Mouse (Mus musculus): ENCODE results near the gene Rnase1. TPM values are rescaled to one million over a fixed set of nuclear protein-coding genes. Genes with fewer than 3 reads are reported as not detected.
"Not testable (repeated sequence)": the region's sequence is repeated elsewhere in the genome, so short reads cannot be mapped to it uniquely, and the experiment has no call there.

Rnase1 gene
- polyA plus RNA-seq, 1 experiment from 2014 or later, result not detected

DNA sequence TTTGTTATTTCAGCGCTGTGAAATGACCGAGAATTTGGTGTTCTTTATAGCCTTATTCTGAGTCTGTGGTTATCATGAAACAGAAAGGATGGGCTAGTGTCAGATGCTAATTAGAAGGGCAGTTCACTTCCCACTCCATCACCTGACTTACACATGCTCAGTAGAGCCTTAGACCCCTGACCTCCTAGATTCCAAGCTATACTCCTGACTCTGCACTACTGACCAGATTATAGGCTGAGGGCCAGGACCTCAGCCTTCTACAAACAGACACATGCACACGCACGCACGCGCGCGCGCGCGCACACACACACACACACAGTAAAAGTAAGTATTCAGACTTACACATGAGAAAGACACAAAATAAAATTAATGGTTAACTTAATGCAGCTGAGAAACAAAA is 47.7 kb downstream of the Rnase1 start:
- H3K4me3 ChIP-seq, result no peak overlapping the region
- no peak for DNase-seq (ENCODE audit: low spot score)
- 93% methylated on average over 11 of the region's 11 CpGs for WGBS

DNA sequence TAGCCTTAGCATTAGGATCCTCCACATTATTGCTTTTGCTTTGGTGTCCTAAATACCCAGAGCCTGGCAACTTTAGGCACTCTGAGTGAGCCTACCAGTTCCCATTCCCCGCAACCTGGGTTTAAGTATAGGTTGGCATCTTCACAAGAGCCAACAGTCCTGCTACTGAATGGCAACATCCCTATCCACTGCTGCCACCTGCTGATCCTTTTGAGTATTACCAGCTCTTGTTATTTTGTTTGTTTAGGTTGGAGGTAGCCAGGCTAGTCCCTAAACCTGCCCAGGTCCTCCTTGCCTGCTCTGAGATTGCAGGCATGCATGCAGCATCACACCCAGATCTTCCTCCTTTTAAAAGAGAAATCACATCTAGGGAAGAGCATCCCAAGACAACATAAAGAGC is 48.3 kb downstream of the Rnase1 start:
- H3K27me3 ChIP-seq (ENCODE audit: insufficient read depth, poor library complexity, severe bottlenecking); H3K27ac ChIP-seq; H3K4me1 ChIP-seq (replicated peaks); H3K9me3 ChIP-seq; H3K36me3 ChIP-seq; H3K4me3 ChIP-seq: not testable (repeated sequence)
- WGBS, result 41% methylated on average over 1 of the region's 1 CpGs
- DNase-seq (ENCODE audit: low spot score), result peak; percentile 31

More for the DNA sequence above, 47.7 kb downstream of the Rnase1 start:
- Histone ChIP-seq H3K4me1 (replicated peaks) (no peaks in the 10 kb centered on the region), H3K27ac (no peak overlapping the region), H3K9me3 (no peaks in the 10 kb centered on the region), H3K27me3 (ENCODE audit: insufficient read depth, poor library complexity, severe bottlenecking) (no peaks in the 10 kb centered on the region), H3K36me3 (no peaks in the 10 kb centered on the region)

DNA sequence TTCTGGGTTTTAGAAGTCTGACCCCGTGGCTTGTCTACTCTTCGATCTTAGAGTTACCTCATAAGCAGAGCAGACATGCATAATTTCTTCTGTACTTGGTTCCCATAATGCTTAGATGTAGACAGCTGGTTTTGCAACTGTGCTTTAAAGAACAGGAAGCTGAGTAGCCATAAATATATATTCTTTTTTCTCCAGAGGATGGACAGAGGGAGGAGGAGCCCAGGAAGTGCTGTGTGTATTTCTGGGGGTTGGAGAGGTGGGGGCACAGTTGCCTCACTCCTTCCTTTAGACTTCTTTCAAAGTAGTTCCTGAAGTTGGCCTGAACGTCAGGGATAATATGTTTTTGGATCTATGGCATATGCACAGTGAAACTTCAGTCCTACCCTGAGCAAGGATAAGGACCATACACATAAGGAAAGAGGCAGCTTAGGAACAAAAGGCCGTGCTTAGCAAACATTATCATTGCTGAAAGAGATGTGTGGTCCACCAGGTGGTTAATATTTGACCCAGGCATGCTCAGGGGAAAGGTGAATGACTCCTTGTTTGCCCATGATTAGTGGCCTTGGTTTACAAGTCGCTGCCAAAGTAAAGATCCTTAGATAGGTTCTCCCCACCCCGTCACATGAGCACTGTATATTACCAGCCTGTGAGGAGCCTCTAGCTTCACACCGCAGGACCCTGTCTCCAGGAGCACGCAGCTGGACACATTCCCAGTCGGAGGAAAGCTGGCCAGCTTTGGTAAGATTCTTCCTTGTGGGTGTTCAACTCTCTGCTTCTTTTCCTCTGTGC is 50.7 kb downstream of the Rnase1 start:
- no peak for DNase-seq (ENCODE audit: low spot score)
- H3K9me3 ChIP-seq, result no peaks in the 10 kb centered on the region
- peaks cover 4% of the 10 kb centered on the region; the same call in 1 of the 2 replicates for H3K4me1 ChIP-seq (replicated peaks)
- no peak overlapping the region for H3K27ac ChIP-seq
- H3K27me3 ChIP-seq (ENCODE audit: insufficient read depth, poor library complexity, severe bottlenecking), result peaks cover 5% of the 10 kb centered on the region; the same call in 1 of the 2 replicates
- no peaks in the 10 kb centered on the region for H3K36me3 ChIP-seq
- 78% methylated on average over 9 of the region's 9 CpGs for WGBS
- H3K4me3 ChIP-seq, result no peak overlapping the region

Other genes with a start within 250 kb of the Rnase1 start
- 0.09 and 0.20 TPM in 2 replicates for gene Klhl33, start 249.3 kb downstream of the Rnase1 start, polyA plus RNA-seq (2016; fragmentation: Nextera tagmentation; extraction: Ambion mirVana)
- gene Osgep, start 221.9 kb downstream of the Rnase1 start, polyA plus RNA-seq (2016; fragmentation: Nextera tagmentation; extraction: Ambion mirVana), result 164 and 174 TPM in 2 replicates
- gene Apex1, start 221.8 kb downstream of the Rnase1 start, polyA plus RNA-seq (2016; fragmentation: Nextera tagmentation; extraction: Ambion mirVana), result 384 and 423 TPM in 2 replicates
- 59.0 and 63.9 TPM in 2 replicates for gene Pip4p1, start 215.9 kb downstream of the Rnase1 start, polyA plus RNA-seq (2016; fragmentation: Nextera tagmentation; extraction: Ambion mirVana)
- 72.3 and 83.2 TPM in 2 replicates for gene Pnp, start 215.7 kb downstream of the Rnase1 start, polyA plus RNA-seq (2016; fragmentation: Nextera tagmentation; extraction: Ambion mirVana)
- not detected in 2 replicates for gene Gm49342, start 202.3 kb downstream of the Rnase1 start, polyA plus RNA-seq (2016; fragmentation: Nextera tagmentation; extraction: Ambion mirVana)
- gene Pnp2, start 190.8 kb downstream of the Rnase1 start, polyA plus RNA-seq (2016; fragmentation: Nextera tagmentation; extraction: Ambion mirVana), result 0.54 and 0.86 TPM in 2 replicates
- gene Rnase10, start 139.0 kb downstream of the Rnase1 start, polyA plus RNA-seq (2016; fragmentation: Nextera tagmentation; extraction: Ambion mirVana), result 0.10 TPM in 1 of 2 replicates, not detected in the other
- gene Rnase9, start 104.9 kb downstream of the Rnase1 start, polyA plus RNA-seq (2016; fragmentation: Nextera tagmentation; extraction: Ambion mirVana), result not detected in 2 replicates
- gene Rnase11, start 96.6 kb downstream of the Rnase1 start, polyA plus RNA-seq (2016; fragmentation: Nextera tagmentation; extraction: Ambion mirVana), result not detected in 2 replicates
- not detected in 2 replicates for gene Rnase12, start 89.1 kb downstream of the Rnase1 start, polyA plus RNA-seq (2016; fragmentation: Nextera tagmentation; extraction: Ambion mirVana)
- gene Olfr750, start 72.3 kb downstream of the Rnase1 start, polyA plus RNA-seq (2016; fragmentation: Nextera tagmentation; extraction: Ambion mirVana), result 0.03 TPM in 1 of 2 replicates, not detected in the other
- gene Rnase4, start 55.7 kb downstream of the Rnase1 start, polyA plus RNA-seq (2016; fragmentation: Nextera tagmentation; extraction: Ambion mirVana), result 11.5 and 17.5 TPM in 2 replicates
- gene Ang, start 55.6 kb downstream of the Rnase1 start, polyA plus RNA-seq (2016; fragmentation: Nextera tagmentation; extraction: Ambion mirVana), result 3.3 and 4.5 TPM in 2 replicates
- 0.37 TPM in 1 of 2 replicates, not detected in the other for gene Eddm3b, start 32.4 kb downstream of the Rnase1 start, polyA plus RNA-seq (2016; fragmentation: Nextera tagmentation; extraction: Ambion mirVana)
- gene Rnase6, start 22.9 kb downstream of the Rnase1 start, polyA plus RNA-seq (2016; fragmentation: Nextera tagmentation; extraction: Ambion mirVana), result 0.29 TPM in 1 of 2 replicates, not detected in the other
- gene Rnase2b, start 15.5 kb upstream of the Rnase1 start, polyA plus RNA-seq (2016; fragmentation: Nextera tagmentation; extraction: Ambion mirVana), result not detected in 2 replicates
- gene Ang2, start 52.4 kb upstream of the Rnase1 start, polyA plus RNA-seq (2016; fragmentation: Nextera tagmentation; extraction: Ambion mirVana), result not detected in 2 replicates
- not detected in 2 replicates for gene Ear14, start 56.6 kb upstream of the Rnase1 start, polyA plus RNA-seq (2016; fragmentation: Nextera tagmentation; extraction: Ambion mirVana)
- gene Rnase2a, start 109.3 kb upstream of the Rnase1 start, polyA plus RNA-seq (2016; fragmentation: Nextera tagmentation; extraction: Ambion mirVana), result not detected in 2 replicates
- not detected in 2 replicates for gene Gm7247, start 215.0 kb upstream of the Rnase1 start, polyA plus RNA-seq (2016; fragmentation: Nextera tagmentation; extraction: Ambion mirVana)